Mouse (Mus musculus) kidney, adult 9 months (tissue): Measurements from ENCODE around the gene Eps15l1.

Experiments
- DNase-seq: peaks from one replicate; pipeline ENCODE4 v3.0.0; 2022

Eps15l1 gene

DNA sequence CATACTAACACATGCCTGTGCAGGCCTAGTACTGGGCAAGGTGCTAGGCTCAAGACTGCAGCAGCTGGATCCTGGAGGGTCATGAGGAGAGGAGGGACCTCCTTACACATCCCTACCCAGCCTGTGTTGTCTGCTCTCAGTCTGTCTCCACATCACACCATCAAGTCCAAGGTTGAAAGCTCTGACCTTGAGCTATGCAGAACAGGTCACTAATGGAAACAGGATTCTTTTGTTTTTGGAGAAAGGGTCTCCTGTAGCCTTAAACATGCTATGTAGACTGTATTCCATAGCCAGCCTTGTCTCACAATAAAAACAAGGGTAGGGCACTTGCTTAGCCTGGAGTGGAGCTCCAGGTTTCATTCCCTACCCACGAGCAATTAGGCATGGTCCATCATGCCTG lies 72.3 kb downstream of the Eps15l1 start:
- DNase-seq = no peak

DNA sequence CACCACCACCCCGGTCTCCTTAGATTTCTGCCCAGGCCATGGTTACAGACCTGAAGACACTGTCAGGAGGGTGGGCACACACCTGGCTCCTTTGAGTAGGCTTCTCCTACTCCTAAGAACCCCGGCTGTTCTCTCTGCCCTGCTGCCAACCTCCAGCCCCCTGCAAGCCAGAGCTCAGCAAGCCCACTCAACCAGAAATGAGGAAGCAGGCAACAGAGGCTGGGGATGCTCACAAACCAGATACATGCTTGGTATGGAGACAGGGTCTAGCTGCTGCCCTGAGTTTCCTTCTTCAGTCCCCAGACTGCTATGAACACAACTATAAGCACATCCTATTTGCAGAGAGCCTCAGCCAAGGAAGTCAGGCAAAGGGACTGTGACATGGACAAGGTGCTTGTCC lies 73.1 kb downstream of the Eps15l1 start:
- DNase-seq = no peak

DNA sequence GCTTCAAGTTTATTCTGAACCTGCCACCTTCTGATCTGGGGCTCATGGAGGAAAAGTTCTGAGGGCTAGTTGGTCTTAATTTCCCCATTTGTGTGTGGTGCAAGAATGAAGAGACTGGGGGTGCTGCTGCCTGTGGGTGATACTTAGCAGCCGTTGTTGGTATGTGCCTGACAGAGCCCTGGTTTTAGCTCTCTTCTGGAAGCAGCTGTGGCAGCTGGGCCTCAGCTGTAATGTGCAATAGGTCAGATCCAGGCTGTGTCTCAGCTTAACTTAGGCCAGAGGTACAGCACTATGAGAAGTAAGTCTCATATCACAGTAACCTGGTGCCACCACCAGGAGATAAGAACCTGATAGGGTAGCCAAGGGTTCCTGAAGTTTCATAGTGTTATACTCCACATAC lies 73.7 kb downstream of the Eps15l1 start:
- DNase-seq = no peak

DNA sequence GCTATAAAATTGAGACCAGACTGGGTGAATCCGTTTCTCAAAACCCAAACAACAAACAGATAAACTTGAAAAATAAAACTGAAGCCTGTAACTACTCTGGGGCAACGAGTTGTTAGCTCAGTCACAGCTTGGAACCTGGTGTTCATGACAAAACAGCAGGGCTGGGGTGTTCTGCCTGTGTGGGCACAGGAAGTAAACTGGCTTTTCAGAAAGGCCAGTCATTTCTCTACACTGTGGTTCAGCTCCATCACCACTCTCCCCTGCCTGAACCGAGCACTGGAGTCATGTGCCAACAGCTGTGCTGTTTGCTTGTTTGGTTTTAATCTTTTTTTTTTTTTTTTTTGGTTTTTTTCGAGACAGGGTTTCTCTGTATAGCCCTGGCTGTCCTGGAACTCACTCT lies 77.5 kb downstream of the Eps15l1 start:
- DNase-seq = no peak

DNA sequence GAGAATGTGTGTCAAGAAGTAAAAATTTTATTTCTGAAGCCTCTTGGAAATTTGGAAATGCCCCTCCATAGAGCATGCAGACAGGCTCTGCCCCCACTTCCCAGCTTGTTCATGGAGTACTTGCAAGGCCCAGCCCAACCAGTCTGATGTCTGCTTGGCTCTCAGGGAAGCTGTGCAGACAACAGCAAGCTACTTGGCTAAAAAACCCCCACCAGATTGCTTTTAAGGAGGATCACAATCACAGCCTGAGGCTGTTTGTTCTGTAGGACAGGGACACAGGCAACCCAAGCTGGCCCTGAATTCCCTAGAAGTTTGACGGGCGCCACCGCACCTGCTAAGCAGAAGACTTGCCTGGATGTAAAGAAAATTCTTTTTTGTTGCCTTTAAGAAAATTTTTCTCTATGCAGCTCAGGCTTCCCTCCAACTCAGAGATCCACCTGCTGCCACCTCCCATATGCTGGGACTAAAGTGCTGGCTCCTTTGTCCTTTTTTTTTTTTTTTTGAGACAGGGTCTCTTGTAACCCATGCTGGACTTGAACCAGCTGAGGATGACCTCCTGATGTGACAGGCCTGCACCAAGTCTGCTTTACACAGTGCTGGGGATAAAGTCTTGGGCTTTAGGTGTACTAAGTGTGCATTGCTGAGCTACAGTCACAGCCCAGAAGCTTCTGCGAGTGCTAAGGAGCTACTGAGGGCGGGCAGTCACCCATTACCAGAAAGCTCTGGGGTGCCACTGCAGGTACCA lies 78.5 kb downstream of the Eps15l1 start:
- no peak for DNase-seq

DNA sequence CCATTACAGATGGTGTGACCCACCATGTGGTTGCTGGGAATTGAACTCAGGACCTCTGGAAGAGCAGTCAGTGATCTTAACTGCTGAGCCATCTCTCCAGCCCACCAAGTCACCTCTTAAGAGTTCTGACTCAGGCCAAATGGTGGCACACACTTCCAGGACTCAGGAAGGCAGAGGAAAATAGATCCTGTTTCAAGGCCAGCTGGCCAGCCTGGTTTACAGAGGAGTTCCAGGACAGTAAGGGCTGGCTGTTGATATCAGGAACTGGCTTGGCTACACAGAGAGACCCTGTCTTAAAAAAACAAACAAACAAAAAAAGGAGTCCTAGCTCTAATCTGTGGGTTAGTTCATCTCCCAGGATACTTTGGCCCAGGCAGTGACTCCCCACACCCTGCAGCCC lies 84.2 kb downstream of the Eps15l1 start:
- no peak for DNase-seq

- DNase-seq = peak; percentile 50
These were observed 85.0 kb downstream of the Eps15l1 start for GRCm38 (mm10) chr8:72336273-72336672.

DNA sequence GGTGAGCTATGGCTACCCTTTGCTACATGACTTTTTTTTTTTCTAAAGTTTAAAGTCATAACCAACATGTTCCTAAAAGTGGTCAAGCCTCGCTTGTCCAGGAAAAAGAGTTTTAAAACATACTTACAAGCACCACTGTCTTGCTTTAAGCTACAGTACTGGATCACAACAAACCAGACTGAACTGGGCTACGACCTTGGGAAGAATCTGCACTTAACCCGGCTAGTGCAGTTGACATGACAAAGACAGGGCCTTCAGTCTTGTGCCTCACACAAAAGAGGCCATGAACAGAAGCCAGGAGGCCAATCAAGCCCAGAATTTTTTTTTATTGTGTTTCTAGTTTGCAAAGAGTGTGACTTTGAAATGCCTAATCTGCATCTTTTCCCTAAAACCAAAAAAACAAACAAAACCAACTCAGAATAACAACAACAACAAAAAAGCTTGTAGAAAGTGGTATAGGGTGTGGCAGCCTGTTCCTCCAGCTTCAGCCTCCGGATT lies 87.1 kb downstream of the Eps15l1 start:
- no peak for DNase-seq

DNA sequence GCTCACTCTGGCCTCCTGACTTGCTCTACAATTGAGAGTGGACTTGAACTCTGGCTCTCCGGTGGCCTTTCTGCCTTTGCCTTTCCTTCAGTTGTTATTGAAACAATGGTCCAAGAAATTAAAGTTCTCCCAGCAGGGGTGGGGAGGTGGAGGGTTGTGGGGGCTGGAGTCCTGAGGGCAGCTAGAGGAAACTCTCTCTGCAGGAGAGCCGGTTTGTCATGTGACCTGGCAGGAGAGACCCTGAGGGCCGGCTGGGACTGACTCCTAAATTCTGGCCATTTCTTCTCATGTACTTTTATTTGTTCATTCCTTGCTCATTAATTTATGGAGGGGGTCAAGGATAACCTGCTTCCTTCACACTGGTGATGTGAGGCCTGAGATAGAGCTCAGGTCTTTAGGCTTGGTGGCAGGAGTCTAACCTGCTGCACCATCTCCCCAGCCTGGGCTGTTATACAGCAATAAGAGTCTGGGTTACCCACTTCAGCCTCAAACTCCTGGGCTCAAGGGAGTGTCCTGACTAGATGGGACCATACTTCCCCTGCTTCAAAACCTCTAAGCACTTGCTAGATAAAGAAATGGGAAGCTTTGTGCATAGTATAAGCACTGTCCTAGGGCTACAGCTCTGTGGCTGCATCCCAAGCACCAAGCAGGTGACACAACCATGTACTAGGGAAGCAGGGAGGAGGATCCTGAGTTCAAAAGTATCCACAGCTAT lies 87.7 kb downstream of the Eps15l1 start:
- DNase-seq = no peak

- no peak for DNase-seq
These were observed 89.6 kb downstream of the Eps15l1 start for GRCm38 (mm10) chr8:72331631-72332030.

DNA sequence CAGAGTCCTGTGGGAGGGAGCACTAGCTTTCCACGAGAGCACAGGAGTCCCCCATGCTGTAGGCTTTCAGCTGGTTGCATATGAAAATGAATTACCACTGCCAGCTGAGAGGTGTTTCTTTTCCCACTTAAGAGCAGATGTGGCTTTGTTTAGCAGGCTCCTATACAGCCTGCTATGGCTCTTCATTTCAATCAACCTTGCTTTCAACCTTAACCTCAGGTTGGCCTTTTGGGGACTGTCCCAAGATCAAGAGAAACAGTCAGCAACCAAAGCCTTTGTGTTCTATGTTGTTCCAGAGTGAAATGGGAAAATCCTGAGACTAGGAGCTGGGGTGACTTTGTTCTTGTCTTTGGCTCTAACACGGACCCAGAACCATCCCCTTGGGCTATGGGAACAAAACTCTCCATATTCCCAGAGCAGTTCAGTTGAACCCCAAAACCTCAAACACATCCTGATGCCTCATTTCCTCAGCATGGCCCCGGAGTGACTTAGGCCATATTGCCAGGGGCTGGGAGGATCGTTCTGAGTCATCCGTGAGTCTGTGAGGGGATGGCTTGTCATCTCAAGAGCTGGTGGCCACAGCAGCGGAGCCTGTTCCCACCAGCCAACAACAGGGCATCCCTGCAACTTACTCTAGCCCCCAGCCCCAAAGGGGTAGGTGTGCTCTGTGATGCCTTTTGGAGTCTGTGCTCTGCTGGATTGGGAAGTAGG lies 90.3 kb downstream of the Eps15l1 start:
- no peak for DNase-seq

DNA sequence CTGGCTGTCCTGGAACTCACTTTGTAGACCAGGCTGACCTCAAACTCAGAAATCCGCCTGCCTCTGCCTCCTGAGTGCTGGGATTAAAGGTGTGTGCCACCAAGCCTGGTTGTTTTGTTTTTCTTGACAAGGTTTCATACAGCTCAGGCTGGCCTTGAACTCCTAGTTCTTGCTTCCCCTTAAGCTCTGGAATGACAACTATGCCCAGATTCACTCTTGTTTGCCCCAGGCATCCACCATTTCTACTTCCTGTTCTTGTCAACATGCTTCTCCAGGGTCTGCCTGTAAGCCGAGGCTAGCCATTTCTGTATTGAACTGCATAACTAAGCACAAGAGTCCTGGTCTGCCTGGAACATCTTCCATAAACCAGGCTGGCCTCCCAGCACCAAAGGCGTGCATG lies 92.1 kb downstream of the Eps15l1 start:
- DNase-seq = no peak

GRCm38 (mm10) chr8:72324708-72325107 lies 96.6 kb downstream of the Eps15l1 start:
- DNase-seq = no peak

DNA sequence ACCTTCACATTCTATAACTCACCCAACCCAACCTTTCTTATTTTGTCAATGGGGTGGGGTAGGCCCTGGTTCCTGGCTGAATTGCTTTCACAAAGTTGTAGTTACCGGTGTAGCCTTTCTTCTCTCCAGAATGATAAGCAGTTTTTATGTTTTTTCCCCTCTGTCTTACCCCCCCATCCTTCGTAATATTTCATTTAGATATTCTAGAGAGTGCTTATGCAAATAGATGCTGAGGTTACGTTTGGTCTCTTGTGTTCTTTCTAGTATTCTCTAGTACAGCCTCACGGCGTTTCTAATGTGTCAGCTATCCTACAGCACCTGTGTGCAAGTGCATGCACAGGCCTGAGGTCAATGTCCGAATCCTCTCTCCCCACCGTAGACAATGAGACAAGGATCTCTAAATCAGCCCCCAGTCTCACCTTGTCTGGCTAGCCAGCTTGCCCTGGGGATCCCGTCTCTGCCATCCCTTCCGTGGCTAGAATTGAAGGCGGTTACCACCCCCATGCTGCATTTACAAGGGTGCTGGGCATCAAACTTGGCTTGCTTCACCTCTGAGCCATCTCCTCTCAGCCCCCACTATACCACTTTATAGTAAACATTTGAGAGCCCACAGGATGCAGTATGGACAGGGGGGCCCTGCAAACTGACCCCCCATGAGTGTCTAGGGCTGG lies 97.1 kb downstream of the Eps15l1 start:
- DNase-seq = no peak

DNA sequence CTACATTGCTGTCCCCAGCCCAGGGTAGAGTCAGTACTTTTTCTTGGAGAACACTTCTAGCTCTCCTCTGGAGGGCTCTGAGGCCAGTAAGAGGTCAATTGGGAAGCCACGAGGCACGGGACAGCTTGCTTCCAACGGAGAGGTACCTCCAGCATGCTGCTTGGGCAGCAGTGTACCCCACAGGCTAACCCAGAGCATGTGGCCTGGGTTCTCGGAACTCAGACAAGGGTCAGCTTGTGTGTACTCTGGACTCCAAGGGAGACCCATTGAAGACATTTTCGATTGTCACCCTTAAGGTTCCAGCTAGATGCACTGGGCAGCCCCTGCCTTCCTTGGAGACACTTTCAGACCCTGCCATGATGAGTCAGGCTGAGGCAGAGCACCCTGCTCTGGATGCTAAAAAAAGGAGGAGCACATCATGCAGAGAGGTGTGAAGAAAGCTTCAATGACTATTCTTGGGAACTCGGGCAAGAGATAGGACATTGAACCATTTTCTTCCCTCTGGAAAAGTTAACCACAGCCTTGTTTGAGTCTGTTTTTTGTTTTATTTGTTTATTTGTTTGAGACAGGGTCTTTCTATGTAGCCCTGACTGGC lies 98.0 kb downstream of the Eps15l1 start:
- no peak for DNase-seq

GRCm38 (mm10) chr8:72322471-72322889 lies 98.8 kb downstream of the Eps15l1 start:
- DNase-seq = no peak

DNA sequence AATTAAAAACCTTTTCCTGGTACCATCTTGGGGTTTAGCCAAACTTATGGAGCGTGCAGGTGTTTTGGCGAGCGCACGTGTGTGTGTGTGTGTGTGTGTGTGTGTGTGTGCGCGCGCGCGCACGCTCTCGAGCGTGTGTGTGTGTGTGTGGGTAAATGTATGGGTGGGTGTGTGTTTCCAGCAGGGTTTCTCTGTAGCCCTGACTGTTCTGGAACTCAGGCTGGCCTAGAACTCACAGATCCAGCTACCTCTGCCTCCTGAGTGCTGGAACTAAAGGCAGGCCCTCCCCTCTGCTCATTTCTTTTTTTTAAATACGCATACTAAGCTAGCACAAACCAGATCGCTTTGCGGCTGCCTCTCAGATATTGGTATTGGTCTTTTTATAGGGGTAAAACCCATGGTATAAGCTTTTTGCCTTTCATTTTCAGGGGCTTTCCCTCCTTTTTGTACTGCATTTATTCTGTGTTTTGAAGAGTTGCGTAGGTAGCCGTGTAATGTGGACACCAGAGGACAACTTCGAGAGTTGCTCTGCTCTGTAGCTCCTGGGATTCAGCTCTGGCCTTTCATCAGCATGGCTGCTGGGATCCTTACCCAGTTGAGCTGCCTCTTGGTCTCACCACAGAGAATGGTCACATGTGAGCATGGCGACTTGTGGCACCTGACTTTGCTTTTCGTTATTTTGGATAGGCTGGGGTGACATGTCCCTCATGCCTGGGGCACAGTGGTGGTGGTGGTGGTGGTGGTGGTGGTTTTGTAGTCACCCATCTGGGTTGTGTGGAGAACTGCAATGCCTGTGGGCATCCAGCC lies 99.4 kb downstream of the Eps15l1 start:
- no peak for DNase-seq

- no peak for DNase-seq
These were observed 100.3 kb downstream of the Eps15l1 start for GRCm38 (mm10) chr8:72320803-72321583.

- DNase-seq = no peak
These were observed 101.1 kb downstream of the Eps15l1 start for GRCm38 (mm10) chr8:72319921-72320802.

DNA sequence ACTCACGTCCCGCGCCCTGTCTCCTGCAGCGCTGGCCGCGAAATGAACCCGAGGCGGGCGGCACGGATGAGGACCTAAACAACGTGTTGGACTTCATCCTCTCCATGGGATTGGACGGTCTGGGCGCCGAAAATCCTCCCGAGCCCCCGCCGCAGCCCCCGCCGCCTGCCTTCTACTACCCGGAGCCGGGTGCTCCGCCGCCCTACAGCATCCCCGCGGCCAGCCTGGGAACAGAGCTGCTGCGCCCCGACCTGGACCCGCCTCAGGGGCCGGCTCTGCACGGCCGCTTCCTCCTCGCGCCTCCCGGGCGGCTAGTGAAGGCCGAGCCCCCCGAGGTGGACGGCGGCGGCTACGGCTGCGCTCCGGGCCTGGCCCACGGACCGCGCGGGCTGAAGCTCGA lies 101.9 kb downstream of the Eps15l1 start:
- no peak for DNase-seq
